Mouse (Mus musculus): ENCODE results near the gene Abcc5. TPM values are rescaled to one million over a fixed set of nuclear protein-coding genes. Genes with fewer than 3 reads are reported as not detected.
"Not testable (repeated sequence)": the region's sequence is repeated elsewhere in the genome, so short reads cannot be mapped to it uniquely, and the experiment has no call there.

Abcc5 gene
- total RNA-seq, 2 experiments from 2014 or later, result 19.0 to 20.2 TPM

GRCm38 (mm10) chr16:20361496-20361895, 64.7 kb downstream of the Abcc5 start:
- ATAC-seq (replicated peaks; ENCODE audit: poor library complexity), result not testable (repeated sequence)

DNA sequence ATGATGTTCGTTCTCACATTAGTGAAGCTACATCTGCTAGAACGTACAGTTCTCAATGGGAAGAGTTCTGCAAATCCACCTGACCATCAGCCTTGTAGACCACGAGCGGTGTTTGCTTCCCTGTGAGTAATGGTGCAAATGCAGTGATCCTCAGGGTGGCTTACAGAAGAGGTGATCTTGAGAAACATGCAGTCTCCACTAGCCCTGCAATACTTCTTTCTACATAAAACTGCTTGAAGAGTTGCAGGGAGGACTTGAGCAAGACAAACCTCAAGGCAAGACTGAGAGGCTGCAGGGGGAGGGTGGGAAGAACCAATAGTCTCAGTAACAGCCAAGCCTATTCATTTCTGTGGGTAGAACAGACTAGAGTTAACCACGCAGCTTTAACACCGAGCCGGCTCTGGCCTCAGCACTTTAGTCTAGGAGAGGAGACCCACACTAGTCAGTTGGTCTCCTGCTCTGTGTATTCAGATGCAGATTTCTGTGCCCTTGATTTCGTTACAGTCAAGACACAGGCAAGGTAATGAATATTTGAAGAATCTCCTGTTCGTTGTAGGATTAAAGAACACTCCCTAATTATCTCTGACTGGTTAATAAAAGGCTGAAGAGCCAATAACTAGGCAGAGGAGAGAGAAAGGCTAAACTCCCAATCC, 66.4 kb downstream of the Abcc5 start:
- ATAC-seq (replicated peaks; ENCODE audit: poor library complexity), result peak; percentile 72

DNA sequence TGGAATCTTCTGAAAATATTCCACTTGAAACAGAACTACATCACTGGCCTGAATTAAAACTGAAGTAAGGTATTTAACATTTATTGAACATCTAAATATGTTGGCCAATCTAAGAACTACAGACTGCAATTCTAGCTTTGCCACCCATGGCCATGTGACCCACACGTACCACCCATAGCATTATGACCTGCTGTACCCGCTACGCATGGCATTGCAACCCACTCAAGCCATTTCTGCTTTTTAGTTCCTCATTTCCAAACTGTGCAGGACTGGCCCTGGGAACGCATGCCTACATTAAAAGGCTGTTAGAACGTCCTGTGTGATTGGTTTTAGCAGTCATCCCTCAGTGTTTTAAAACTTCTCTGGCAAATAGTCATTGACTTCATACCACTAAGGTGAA, 68.4 kb downstream of the Abcc5 start:
- ATAC-seq (replicated peaks; ENCODE audit: poor library complexity), result peak; percentile 90

DNA sequence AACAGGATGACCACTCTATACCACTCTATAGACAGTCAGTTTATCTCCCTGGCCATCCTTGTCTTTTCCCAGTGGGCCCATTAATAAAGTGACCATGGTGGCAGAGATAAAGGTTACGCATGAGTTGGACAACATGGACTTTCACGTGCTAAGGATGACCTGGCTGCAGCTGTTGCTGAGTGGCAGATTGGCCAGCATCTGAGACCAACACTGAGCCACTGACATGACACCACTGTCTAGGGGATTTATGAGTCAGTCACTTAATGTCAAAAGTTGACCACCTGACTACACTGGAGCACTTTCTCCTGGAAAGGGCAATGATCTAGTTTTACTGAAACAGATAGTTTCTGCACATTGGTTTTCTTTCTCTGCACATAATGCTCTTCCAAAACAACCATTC, 71.4 kb downstream of the Abcc5 start:
- no peak for ATAC-seq (replicated peaks; ENCODE audit: poor library complexity)

DNA sequence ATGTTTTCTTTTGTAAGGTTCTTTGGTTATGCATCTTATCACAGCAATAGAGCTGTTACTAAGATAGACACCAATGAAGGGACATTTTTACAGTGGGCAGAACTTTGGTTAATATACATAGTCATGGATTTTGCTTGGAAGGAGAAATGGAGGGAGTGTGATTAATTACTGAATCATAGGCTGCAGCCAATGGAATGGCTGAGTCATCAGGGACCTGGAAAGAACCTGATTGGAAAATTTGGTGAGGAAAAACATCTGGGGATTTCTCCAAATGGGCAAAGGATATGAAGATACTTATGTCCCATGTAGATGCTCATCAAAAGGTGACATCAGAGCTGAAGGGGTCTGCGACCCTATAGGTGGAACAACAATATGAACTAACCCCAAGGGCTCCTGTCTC, 72.2 kb downstream of the Abcc5 start:
- no peak for ATAC-seq (replicated peaks; ENCODE audit: poor library complexity)

DNA sequence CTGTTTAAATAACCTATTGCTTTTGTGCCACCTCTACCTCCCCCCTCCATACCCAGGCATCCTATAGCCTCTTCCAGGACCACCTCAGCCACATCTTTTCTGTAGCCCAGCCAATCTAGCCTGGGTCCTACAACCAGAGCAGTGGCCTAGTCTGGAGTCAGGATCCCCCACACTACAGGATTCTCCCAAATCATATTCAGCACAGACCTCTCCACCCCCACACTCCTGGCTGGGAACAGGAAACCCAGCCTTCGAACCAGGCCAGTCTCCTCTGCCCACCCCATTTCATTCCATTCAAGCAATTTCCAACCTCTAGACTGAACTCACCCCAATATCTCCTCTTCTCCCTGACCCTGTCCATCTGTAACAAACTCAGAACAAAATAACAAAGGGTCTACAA, 80.7 kb downstream of the Abcc5 start:
- ATAC-seq (replicated peaks; ENCODE audit: poor library complexity), result no peak

- no peak for ATAC-seq (replicated peaks; ENCODE audit: poor library complexity)
These were observed 87.6 kb downstream of the Abcc5 start for GRCm38 (mm10) chr16:20338616-20339015.

- no peak for ATAC-seq (replicated peaks; ENCODE audit: poor library complexity)
These were observed 91.3 kb downstream of the Abcc5 start for GRCm38 (mm10) chr16:20334918-20335317.

- ATAC-seq (replicated peaks; ENCODE audit: poor library complexity), result no peak
These were observed 97.9 kb downstream of the Abcc5 start for GRCm38 (mm10) chr16:20328306-20328705.

DNA sequence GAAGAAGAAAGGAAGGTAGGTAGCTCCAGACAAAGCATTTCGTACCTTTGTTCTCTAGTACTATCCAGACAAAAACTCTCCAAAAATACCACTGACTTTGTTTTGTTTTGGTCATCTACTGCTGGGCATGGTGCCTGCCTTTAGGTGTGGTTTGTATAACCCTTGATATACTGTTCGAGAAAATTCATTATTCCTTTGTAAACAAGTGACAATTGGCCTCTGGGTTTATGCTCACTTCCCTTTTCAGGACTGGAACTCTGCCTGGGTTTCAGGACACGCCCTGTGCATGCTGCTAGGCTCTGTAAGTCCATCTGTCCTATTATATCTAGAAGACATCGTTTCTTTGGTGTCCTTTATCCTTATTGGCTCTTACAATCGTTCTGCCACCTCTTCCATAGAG, 100.9 kb downstream of the Abcc5 start, which contains the start of gene Cyp2ab1:
TSS of gene Cyp2ab1 (minus strand) at position 119 of the 400 bp plus-strand sequence.
- peak; percentile 53; the same call in 1 of the 2 replicates for ATAC-seq (replicated peaks; ENCODE audit: poor library complexity)

DNA sequence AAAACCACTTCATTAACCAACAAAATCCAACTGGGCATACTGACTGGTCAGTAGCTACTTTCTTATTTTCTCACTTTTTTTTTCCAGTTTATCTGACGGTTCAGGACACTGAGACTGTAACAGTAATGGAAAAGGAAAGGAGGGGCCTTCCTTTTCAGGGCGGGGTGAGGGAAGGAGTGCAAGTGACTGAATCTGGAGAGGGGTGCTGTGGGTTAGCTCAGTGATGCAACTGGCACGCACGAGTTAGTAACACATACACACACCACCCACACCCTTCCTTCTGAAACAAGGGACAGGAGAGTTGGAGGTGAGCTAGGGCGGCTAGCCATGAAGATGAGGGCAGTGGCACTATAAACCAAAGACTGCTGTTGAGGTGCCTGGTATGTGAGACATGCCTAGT, 102.3 kb downstream of the Abcc5 start:
- ATAC-seq (replicated peaks; ENCODE audit: poor library complexity), result peak; percentile 75

GRCm38 (mm10) chr16:20322274-20322673, 103.9 kb downstream of the Abcc5 start:
- ATAC-seq (replicated peaks; ENCODE audit: poor library complexity), result peak; percentile 65

DNA sequence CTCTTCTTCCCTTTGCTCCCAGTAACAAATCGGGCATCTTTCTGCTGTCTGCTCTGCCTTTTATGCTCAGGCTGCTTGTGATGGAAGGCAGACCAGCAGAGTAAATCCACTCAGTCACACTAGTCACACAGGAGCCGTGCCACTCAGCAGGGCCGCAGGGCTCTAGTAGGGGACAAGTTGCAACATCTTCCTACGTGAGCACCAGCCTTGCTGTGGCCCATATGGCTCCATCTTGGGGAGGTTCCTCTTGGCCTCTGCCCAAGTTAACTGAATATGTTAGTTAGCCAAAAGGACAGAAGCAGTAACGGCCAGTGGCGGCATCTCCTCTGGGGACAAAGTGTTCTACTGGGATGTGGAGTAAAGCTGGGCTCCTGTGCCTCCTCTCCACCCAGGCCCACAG, 109.4 kb downstream of the Abcc5 start:
- ATAC-seq (replicated peaks; ENCODE audit: poor library complexity), result peak; percentile 97

- no peak for ATAC-seq (replicated peaks; ENCODE audit: poor library complexity)
These were observed 110.9 kb downstream of the Abcc5 start for GRCm38 (mm10) chr16:20315266-20315665.

DNA sequence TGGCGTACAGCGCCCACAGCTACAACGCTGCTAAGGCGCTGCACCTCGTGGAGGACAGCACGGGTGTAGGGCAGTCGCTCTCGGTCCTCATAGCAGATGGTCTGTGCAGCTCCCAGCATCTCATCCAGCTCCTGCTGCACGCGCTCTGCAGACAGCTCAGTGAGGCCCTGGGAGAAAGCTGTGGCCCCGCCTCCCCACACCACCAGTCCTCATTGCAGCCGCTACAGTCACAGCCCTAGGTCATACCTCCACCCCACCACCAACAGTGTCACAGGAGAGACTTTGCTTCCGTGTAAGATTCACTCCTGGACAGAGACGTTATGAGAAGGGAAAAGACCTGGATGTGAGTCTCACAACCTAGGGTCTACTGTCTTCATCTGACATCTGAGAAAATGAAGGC, 113.9 kb downstream of the Abcc5 start:
- no peak for ATAC-seq (replicated peaks; ENCODE audit: poor library complexity)

- peak; percentile 95 for ATAC-seq (replicated peaks; ENCODE audit: poor library complexity)
These were observed 124.2 kb downstream of the Abcc5 start, which contains the start of gene Parl for GRCm38 (mm10) chr16:20301770-20302649. Parl (minus strand) TSS chr16:20302387.

DNA sequence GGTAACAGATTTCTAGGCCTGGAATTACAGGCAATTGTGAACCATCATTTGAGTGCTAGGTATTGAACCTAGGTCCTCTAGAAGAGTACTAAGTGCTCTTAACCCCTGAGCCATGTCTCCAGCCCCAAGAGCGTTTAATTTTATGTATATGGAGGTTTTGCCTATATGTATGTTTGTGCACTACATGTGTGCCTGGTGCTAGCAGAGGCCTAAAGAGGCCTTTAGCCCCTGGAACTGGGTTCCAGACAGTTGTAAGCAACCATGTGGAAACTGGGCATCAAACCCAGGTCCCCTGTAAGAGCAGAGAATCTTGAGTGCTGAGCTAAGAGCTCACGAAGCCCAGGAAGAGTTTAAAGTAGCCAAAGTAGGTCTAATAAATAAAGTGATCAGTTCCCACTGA, 126.1 kb downstream of the Abcc5 start:
- no peak for ATAC-seq (replicated peaks; ENCODE audit: poor library complexity)

Other genes with a start within 250 kb of the Abcc5 start
- not detected in 2 replicates for gene Map6d1, start 185.0 kb downstream of the Abcc5 start, total RNA-seq (2015)
- gene Map6d1, start 185.0 kb downstream of the Abcc5 start, total RNA-seq (2017), result not detected in 2 replicates
- gene Parl, start 124.0 kb downstream of the Abcc5 start, total RNA-seq (2015), result 161 and 168 TPM in 2 replicates
- 264 and 277 TPM in 2 replicates for gene Parl, start 124.0 kb downstream of the Abcc5 start, total RNA-seq (2017)
- gene Cyp2ab1, start 101.0 kb downstream of the Abcc5 start, total RNA-seq (2015), result 0.05 and 0.78 TPM in 2 replicates
- gene Cyp2ab1, start 101.0 kb downstream of the Abcc5 start, total RNA-seq (2017), result not detected in 2 replicates
- gene Eif2b5, start 72.4 kb upstream of the Abcc5 start, total RNA-seq (2015), result 58.4 and 64.7 TPM in 2 replicates
- 85.8 and 87.2 TPM in 2 replicates for gene Eif2b5, start 72.4 kb upstream of the Abcc5 start, total RNA-seq (2017)
- 23.5 and 26.7 TPM in 2 replicates for gene Dvl3, start 90.6 kb upstream of the Abcc5 start, total RNA-seq (2015)
- gene Dvl3, start 90.6 kb upstream of the Abcc5 start, total RNA-seq (2017), result 3.2 and 3.3 TPM in 2 replicates
- gene Ap2m1, start 109.1 kb upstream of the Abcc5 start, total RNA-seq (2015), result 234 and 286 TPM in 2 replicates
- gene Ap2m1, start 109.1 kb upstream of the Abcc5 start, total RNA-seq (2017), result 143 and 149 TPM in 2 replicates
- 21.9 and 28.5 TPM in 2 replicates for gene Abcf3, start 122.2 kb upstream of the Abcc5 start, total RNA-seq (2015)
- gene Abcf3, start 122.2 kb upstream of the Abcc5 start, total RNA-seq (2017), result 28.4 and 35.7 TPM in 2 replicates
- gene Vwa5b2, start 163.1 kb upstream of the Abcc5 start, total RNA-seq (2015), result not detected in 2 replicates
- not detected in 2 replicates for gene Vwa5b2, start 163.1 kb upstream of the Abcc5 start, total RNA-seq (2017)
- gene Eef1akmt4, start 185.2 kb upstream of the Abcc5 start, total RNA-seq (2015), result 38.4 and 46.5 TPM in 2 replicates
- 6.4 and 8.0 TPM in 2 replicates for gene Eef1akmt4, start 185.2 kb upstream of the Abcc5 start, total RNA-seq (2017)
- gene Gm49333, start 185.2 kb upstream of the Abcc5 start, total RNA-seq (2015), result not detected in 2 replicates
- gene Gm49333, start 185.2 kb upstream of the Abcc5 start, total RNA-seq (2017), result not detected in 2 replicates
- 33.2 and 38.5 TPM in 2 replicates for gene Alg3, start 185.3 kb upstream of the Abcc5 start, total RNA-seq (2015)
- gene Alg3, start 185.3 kb upstream of the Abcc5 start, total RNA-seq (2017), result 20.4 and 21.4 TPM in 2 replicates
- gene Camk2n2, start 194.9 kb upstream of the Abcc5 start, total RNA-seq (2015), result 0.42 and 0.59 TPM in 2 replicates
- 0.10 and 0.96 TPM in 2 replicates for gene Camk2n2, start 194.9 kb upstream of the Abcc5 start, total RNA-seq (2017)
- gene Ece2, start 203.4 kb upstream of the Abcc5 start, total RNA-seq (2015), result 0.20 and 0.32 TPM in 2 replicates
- gene Ece2, start 203.4 kb upstream of the Abcc5 start, total RNA-seq (2017), result 0.71 TPM in 1 of 2 replicates, not detected in the other
- gene Psmd2, start 225.3 kb upstream of the Abcc5 start, total RNA-seq (2015), result 113 and 133 TPM in 2 replicates
- 201 and 230 TPM in 2 replicates for gene Psmd2, start 225.3 kb upstream of the Abcc5 start, total RNA-seq (2017)
- gene Eif4g1, start 241.9 kb upstream of the Abcc5 start, total RNA-seq (2015), result 164 and 172 TPM in 2 replicates
- 305 and 366 TPM in 2 replicates for gene Eif4g1, start 241.9 kb upstream of the Abcc5 start, total RNA-seq (2017)